Mouse (Mus musculus) brown adipose tissue, adult 24 weeks (tissue): ENCODE results near the gene L3hypdh. TPM values are rescaled to one million over a fixed set of nuclear protein-coding genes. Genes with fewer than 3 reads are reported as not detected.

Experiments used
- H3K27ac ChIP-seq: fragments of 200-500 bp; replicated peaks from 2 replicates; pipeline ENCODE4 v1.5.1; 2012; ENCODE audit warnings: low read depth, mild to moderate bottlenecking, low read length
- H3K4me1 ChIP-seq: fragments of 200-500 bp; 2 replicates; pipeline ENCODE4 v1.6.1; 2012; ENCODE audit warnings: low read length, mixed read lengths; ENCODE audit not compliant: control insufficient read depth, insufficient read depth, insufficient read length
- H3K4me3 ChIP-seq: fragments of 200-500 bp; 2 replicates; pipeline ENCODE4 v1.5.1; 2012; ENCODE audit warnings: low read depth, mild to moderate bottlenecking, low read length, moderate library complexity; ENCODE audit not compliant: insufficient read depth
- polyA plus RNA-seq: library from polyadenylated mRNA; stranded (reverse); fragments of >200 nt; gene quantifications from 2 replicates; pipeline ENCODE4 v1.2.4, GENCODE M21; 2012; ENCODE audit not compliant: missing spikeins, insufficient read depth, insufficient read length

L3hypdh gene
- polyA plus RNA-seq, 1 experiment = 50.1 TPM

DNA sequence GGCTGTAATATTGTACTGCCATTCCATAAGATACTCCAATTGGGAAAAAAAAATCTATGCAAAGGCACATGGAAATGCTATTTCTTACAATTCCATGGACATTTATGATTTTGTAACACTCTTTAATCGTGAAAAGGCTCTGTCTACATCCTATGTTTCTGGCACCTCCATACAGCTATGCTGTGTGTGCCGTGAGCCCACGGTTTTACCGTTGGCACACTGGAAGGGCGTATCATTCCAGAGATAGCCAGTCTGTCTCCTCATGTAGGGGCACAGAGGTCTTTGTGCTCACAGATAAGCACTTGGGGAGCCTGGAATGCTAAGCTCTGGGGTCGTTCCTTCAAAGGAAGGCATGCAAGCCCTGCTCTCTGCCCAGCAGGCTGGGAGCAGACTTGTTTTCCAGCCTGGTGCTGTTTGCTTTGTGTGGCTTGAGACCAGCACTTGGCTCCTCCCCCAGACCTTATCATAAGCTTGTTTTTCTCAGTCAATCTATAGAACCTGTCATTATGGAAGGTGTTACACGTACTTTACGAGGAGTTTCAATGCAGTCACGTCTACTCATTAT, 49.1 kb downstream of the L3hypdh start:
- Histone ChIP-seq H3K4me1 (no peaks in the 10 kb centered on the region), H3K4me3 (no peak overlapping the region), H3K27ac (no peak overlapping the region)

- Histone ChIP-seq H3K27ac (no peak overlapping the region), H3K4me1 (no peaks in the 10 kb centered on the region), H3K4me3 (no peak overlapping the region)
Measured at GRCm38 (mm10) chr12:72031794-72032193, 53.4 kb downstream of the L3hypdh start.

DNA sequence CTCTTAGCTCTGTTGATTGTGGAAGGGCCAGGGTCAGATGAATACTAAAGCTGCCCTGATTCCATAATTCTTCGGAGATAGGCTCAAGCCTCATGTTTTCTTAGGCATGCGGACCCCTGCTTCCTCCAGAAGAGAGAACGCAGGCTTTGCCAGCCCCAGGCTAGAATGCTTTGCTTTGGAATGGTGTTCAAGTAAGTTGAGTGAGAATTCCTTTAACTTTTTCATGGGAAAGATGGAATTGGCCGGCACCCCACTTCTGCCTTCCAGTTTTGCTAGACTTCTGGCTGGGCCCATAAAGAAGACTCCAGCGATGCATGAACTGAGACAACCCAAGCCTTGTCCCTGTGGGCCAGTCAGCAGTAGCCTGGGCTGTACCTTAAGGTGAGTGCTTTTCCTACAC, 54.1 kb downstream of the L3hypdh start:
- Histone ChIP-seq H3K4me3 (no peak overlapping the region), H3K27ac (peak overlapping the region; percentile 20; the same call in 1 of the 2 replicates), H3K4me1 (no peaks in the 10 kb centered on the region)

GRCm38 (mm10) chr12:72025275-72025795, 59.9 kb downstream of the L3hypdh start:
- H3K4me3 ChIP-seq = no peak overlapping the region
- no peaks in the 10 kb centered on the region for H3K4me1 ChIP-seq
- H3K27ac ChIP-seq = no peak overlapping the region

DNA sequence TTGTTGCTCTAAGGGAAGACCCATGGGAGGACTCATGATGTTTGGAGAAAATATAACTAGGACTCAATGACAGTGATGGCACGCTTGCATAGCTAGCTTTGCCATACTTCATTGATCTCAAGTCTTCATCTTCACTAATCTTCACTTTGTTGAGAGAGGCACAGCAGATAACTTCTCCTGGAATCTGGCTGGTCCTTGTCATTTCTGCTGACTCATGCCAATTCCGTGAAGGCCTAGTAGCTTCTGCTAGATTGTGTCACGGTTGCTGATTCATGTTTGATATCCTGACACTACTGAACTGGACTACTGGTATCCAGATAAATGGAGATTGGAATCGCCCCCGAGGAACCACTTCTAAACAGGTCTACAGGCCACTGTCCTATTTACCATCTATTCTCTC, 61.7 kb downstream of the L3hypdh start:
- H3K27ac ChIP-seq = no peak overlapping the region
- no peak overlapping the region for H3K4me3 ChIP-seq
- H3K4me1 ChIP-seq = no peaks in the 10 kb centered on the region

Other genes with a start within 250 kb of the L3hypdh start
- 3.5 and 4.0 TPM in 2 replicates for gene Gpr135, start 14.3 kb downstream of the L3hypdh start, polyA plus RNA-seq
- gene Jkamp, start 150 bp upstream of the L3hypdh start, polyA plus RNA-seq = 32.4 and 36.8 TPM in 2 replicates
- not detected in 2 replicates for gene Ccdc175, start 99.6 kb upstream of the L3hypdh start, polyA plus RNA-seq